23 mouse cellular contexts compared by ENCODE assay signal in genomic region chr8:53140041-53140440, GRCm38 (mm10).
"Had no signal": no experiment of that assay in that cellular context is flagged by ENCODE, and none has a peak within 500 bp of the region (broad histone marks: within the 10 kb centered on the region; RNA-seq: fewer than 3 reads in every experiment).

No protein-coding gene starts in this region.

- ATAC-seq: inflammation-experienced regulatory T-cells, adult 6 months; intestine, embryonic 16.5 days; liver, embryonic 12.5 days; midbrain, embryonic 13.5 days; midbrain, embryonic 16.5 days had no signal

- H3K36me3 ChIP-seq: limb, embryonic 10.5 days; limb, embryonic 13.5 days; liver, embryonic 12.5 days; liver, embryonic 15.5 days; midbrain, embryonic 10.5 days; midbrain, embryonic 13.5 days had no signal

- DNase-seq: kidney, adult 18-20 months; kidney, postnatal 25 days; liver; lung, adult 18-20 months; lung, postnatal 14 days; right cerebral cortex, adult 18-20 months; right cerebral cortex, postnatal 14 days; right cerebral cortex, postnatal 4 days; thymus, adult 2 months; thymus, postnatal 14 days; thymus, postnatal 4 days had no signal

- H3K4me3 ChIP-seq: limb, embryonic 10.5 days; limb, embryonic 13.5 days; liver, embryonic 12.5 days; liver, embryonic 15.5 days; midbrain, embryonic 10.5 days; midbrain, embryonic 13.5 days; myocyte had no signal

- H3K27ac ChIP-seq: limb, embryonic 10.5 days; limb, embryonic 13.5 days; liver, embryonic 12.5 days; liver, embryonic 15.5 days; macrophage; midbrain, embryonic 10.5 days; midbrain, embryonic 13.5 days; stomach, postnatal 0 days had no signal

- H3K4me1 ChIP-seq: limb, embryonic 10.5 days; limb, embryonic 13.5 days; liver, embryonic 12.5 days; liver, embryonic 15.5 days; midbrain, embryonic 10.5 days; midbrain, embryonic 13.5 days had no signal

- H3K9ac ChIP-seq: limb, embryonic 13.5 days; liver, embryonic 12.5 days; liver, embryonic 15.5 days; midbrain, embryonic 13.5 days had no signal

- H3K9me3 ChIP-seq: limb, embryonic 10.5 days; limb, embryonic 13.5 days; liver, embryonic 12.5 days; liver, embryonic 15.5 days; midbrain, embryonic 10.5 days; midbrain, embryonic 13.5 days had no signal

- H3K4me2 ChIP-seq: limb, embryonic 13.5 days; liver, embryonic 12.5 days; liver, embryonic 15.5 days; midbrain, embryonic 13.5 days had no signal

- H3K27me3 ChIP-seq: limb, embryonic 13.5 days; liver, embryonic 12.5 days; liver, embryonic 15.5 days; midbrain, embryonic 13.5 days had no signal
